Mouse (Mus musculus) liver, embryonic 16.5 days (tissue): ENCODE data around the gene Zmynd19. TPM values are rescaled to one million over a fixed set of nuclear protein-coding genes. Genes with fewer than 3 reads are reported as not detected.

ENCODE experiments used
- ATAC-seq: fragments of 200-750 bp; cut with Nextera tagmentation; 2 replicates; pipeline ENCODE4 v1.8.0; 2017; ENCODE audit warnings: low read depth, mild to moderate bottlenecking, moderate number of reproducible peaks, moderate library complexity
- H3K27ac ChIP-seq: fragments of 300-500 bp; sonication (generic); 2 replicates; pipeline ENCODE4 v1.5.1; 2014; ENCODE audit warnings: mild to moderate bottlenecking, low read length
- H3K27me3 ChIP-seq: fragments of 300-500 bp; sonication (generic); 2 replicates; pipeline ENCODE4 v1.6.1; 2014; ENCODE audit warnings: low read depth, low read length, mixed read lengths; ENCODE audit not compliant: control insufficient read depth, insufficient read depth
- H3K36me3 ChIP-seq: fragments of 300-500 bp; sonication (generic); 2 replicates; pipeline ENCODE4 v1.6.1; 2014; ENCODE audit warnings: mild to moderate bottlenecking; ENCODE audit not compliant: control insufficient read depth, insufficient read depth
- H3K4me1 ChIP-seq: fragments of 300-500 bp; sonication (generic); 2 replicates; pipeline ENCODE4 v1.6.1; 2014; ENCODE audit warnings: low read depth, low read length, mixed read lengths; ENCODE audit not compliant: control insufficient read depth
- H3K4me2 ChIP-seq: fragments of 300-500 bp; sonication (generic); 2 replicates; pipeline ENCODE4 v1.6.1; 2014; ENCODE audit warnings: low read depth, low read length, mixed read lengths
- H3K4me3 ChIP-seq: fragments of 300-500 bp; sonication (generic); 2 replicates; pipeline ENCODE4 v1.5.1; 2014; ENCODE audit warnings: low read depth, mild to moderate bottlenecking, low read length
- H3K9ac ChIP-seq: fragments of 300-500 bp; sonication (generic); 2 replicates; pipeline ENCODE4 v1.6.1; 2014; ENCODE audit warnings: low read depth, low read length
- H3K9me3 ChIP-seq: fragments of 300-500 bp; sonication (generic); replicated peaks from 2 replicates; pipeline ENCODE4 v1.6.1; 2016; ENCODE audit warnings: low read length; ENCODE audit not compliant: control insufficient read depth
- WGBS: fragments of 180-500 bp; shearing (Covaris S2); extraction: QIAGEN DNeasy Blood & Tissue Kit; methylation state at CpG from one replicate; pipeline ENCODE4 v1.1.7; 2014; ENCODE audit not compliant: insufficient replicate concordance; 5-methylcytosine and 5-hydroxymethylcytosine counted together
- polyA plus RNA-seq: library from polyadenylated mRNA; unstranded; fragments of >200 nt; fragmentation: Nextera tagmentation; extraction: Ambion mirVana; gene quantifications from 2 replicates; pipeline ENCODE4 v1.2.1, GENCODE M21; 2015

Gene Zmynd19
- polyA plus RNA-seq = 1.5 and 1.7 TPM in 2 replicates

DNA sequence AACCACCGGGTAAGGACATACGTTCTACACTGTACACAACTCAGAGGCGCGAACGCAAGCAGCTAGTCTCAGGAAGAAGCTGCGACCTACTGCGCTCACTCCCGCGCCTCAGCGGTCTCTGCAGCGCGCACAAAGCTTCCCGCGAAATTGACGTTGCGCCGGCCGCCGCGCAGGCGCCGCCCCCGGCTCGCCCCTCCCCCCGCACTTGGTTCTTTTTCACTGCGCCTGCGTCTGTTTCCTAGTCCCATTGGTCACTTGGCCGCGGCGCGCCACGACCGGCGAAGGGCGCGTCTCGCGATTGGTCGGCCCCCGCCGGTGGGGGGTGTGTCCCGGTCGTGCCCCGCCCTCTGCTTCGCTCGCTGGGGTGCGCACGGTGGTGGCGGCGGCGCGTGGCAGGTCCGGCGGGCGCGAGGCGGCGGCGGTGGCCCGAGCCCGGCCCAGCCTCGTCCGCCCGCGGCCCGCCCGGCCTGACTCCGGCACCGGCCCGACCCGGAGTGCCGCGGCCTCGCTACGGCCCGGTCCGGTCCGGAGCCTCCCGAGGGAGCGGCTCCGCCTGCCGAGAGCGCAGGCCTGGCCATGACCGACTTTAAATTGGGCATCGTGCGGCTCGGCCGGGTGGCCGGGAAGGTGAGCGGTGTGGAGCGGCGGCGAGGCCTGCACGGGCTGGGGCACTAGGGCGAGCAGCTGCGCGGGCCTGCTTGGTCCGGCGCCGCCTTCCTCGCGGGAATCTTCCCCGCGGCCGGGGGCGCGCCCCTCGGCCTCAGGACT is at the start of gene Zmynd19:
Zmynd19 (plus strand) TSS at position 372 of the 768 bp plus-strand sequence.
- Histone ChIP-seq H3K4me3 (peak within 1 kb of the TSS; percentile 91), H3K9ac (peak within 1 kb of the TSS; percentile 89), H3K27ac (peak within 1 kb of the TSS; percentile 79), H3K27me3 (no peaks in the 10 kb centered on the region), H3K9me3 (no peaks in the 10 kb centered on the region), H3K36me3 (peaks cover 13% of the 10 kb centered on the region), H3K4me1 (peaks cover 34% of the 10 kb centered on the region), H3K4me2 (peak within 1 kb of the TSS; percentile 99)
- peak; percentile 99 for ATAC-seq
- WGBS = under 1% methylated on average over 95 of the region's 108 CpGs

DNA sequence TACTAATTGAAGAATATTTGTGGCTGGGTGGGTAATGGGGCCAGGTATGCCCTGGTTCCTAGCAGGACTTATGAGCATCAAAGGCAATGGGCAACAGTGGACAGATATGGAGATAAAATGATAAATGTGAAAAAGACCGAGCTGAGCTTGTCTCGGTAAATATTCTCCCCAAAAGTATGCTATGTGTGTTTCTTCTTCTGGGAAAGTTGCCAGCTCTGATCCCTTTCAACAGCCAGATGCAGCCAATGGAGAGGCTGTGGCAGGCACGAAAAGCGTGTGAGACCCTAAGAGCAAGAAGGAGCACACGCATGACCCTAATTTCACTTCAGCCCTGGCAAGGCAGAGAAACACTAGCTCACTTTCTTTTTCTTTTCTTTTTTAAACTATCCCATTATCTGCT is 48.5 kb upstream of the Zmynd19 start:
- H3K4me2 ChIP-seq = no peak overlapping the region
- no peaks in the 10 kb centered on the region; the same call in 1 of the 2 replicates for H3K4me1 ChIP-seq
- no peak overlapping the region for H3K4me3 ChIP-seq
- 70% methylated on average over 5 of the region's 5 CpGs for WGBS
- H3K9me3 ChIP-seq = no peaks in the 10 kb centered on the region
- no peaks in the 10 kb centered on the region for H3K27me3 ChIP-seq
- no peak for ATAC-seq
- no peak overlapping the region for H3K9ac ChIP-seq
- H3K36me3 ChIP-seq = no peaks in the 10 kb centered on the region
- H3K27ac ChIP-seq = no peak overlapping the region

DNA sequence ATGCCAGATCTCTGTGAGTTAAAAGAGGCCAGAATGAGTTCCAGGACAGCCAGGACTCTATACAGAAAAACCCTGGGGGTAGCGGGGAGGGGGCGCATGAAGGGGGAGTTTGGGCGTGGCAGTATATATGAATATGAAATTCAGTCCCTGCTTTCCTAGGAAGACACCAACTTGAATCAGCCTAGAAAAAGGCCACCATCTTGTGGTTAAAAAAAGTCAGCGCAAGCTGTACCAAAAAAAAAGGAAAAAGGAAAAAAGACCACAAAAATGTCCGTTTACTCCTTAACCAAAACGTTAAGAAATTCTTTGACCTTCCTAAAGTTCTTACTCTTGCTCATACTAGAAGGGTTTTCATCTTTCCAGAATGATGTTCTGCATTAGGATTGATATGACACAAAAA is 46.6 kb upstream of the Zmynd19 start:
- H3K4me3 ChIP-seq = no peak overlapping the region
- ATAC-seq = no peak
- no peak overlapping the region for H3K4me2 ChIP-seq
- no peaks in the 10 kb centered on the region; the same call in 1 of the 2 replicates for H3K4me1 ChIP-seq
- no peak overlapping the region for H3K27ac ChIP-seq
- no peak overlapping the region for H3K9ac ChIP-seq
- H3K36me3 ChIP-seq = no peaks in the 10 kb centered on the region
- 54% methylated on average over 6 of the region's 6 CpGs for WGBS
- H3K27me3 ChIP-seq = no peaks in the 10 kb centered on the region
- H3K9me3 ChIP-seq = no peaks in the 10 kb centered on the region

DNA sequence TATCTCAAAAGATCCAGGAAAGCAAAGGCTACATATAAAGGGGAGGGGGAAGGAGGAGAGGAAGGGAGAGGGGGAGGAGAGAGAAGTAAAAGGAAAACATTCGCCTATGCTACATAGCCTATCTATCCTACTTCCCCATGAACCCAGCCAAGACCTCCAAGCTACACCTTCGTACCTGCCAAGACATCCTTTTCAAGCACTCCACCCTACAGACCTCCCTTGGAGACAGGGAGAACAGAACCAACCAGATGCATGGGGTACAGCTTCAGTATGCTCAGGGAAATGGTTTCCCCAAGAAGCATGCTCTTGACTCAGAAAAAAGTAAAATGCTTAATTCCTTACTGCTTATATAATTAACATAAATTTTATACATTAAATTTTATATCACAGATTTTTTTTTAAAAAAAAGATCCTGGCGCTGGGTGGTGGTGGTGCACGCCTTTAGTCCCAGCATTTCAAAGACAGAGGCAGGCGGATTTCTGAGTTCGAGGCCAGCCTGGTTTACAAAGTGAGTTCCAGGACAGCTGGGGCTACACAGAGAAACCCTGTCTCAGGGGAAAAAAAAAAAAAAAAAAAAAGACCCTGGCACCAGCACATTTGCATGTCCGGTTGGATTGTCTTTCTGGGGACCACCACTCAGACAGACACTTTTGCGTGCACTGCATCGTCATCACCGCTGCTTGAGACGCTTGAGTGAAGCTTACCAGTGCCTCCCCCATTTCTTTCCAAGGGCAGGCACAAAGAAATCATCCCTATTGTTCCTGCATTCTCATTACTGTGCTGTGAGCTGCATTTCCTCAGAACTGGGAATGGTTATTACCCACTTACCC is 44.6 kb upstream of the Zmynd19 start:
- H3K4me1 ChIP-seq = no peaks in the 10 kb centered on the region; the same call in 1 of the 2 replicates
- no peaks in the 10 kb centered on the region for H3K27me3 ChIP-seq
- no peak overlapping the region for H3K9ac ChIP-seq
- no peak overlapping the region for H3K4me3 ChIP-seq
- H3K4me2 ChIP-seq = no peak overlapping the region
- 81% methylated on average over 11 of the region's 11 CpGs for WGBS
- H3K9me3 ChIP-seq = no peaks in the 10 kb centered on the region
- no peak for ATAC-seq
- H3K36me3 ChIP-seq = no peaks in the 10 kb centered on the region
- no peak overlapping the region for H3K27ac ChIP-seq

DNA sequence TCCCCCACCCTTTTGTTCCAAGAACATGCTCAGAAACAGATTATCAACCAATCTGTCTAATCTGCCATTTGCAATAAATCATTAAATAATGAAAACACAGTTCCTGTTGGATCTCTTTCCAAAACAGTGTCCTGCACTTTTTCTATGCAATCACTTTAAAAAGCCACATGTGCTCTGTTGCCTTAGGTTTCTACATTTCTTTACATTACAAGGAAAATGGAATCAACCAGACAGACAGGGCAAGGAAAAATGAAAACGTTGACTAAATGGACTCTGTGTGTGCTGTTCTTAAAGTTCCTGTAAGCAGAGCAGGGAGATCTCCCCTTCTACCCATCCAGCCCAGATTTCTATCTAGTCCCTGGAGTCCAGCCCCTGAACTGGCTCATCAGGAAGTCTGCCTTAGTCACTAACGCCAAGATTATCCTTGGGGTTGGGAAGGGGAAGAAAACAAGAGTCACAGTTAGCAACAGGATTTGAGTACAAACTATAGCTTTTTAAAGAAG is 43.9 kb upstream of the Zmynd19 start:
- no peak for ATAC-seq
- H3K9me3 ChIP-seq = no peaks in the 10 kb centered on the region
- no peak overlapping the region for H3K27ac ChIP-seq
- H3K4me2 ChIP-seq = no peak overlapping the region
- no peak overlapping the region for H3K4me3 ChIP-seq
- H3K27me3 ChIP-seq = no peaks in the 10 kb centered on the region
- no peak overlapping the region for H3K9ac ChIP-seq
- H3K36me3 ChIP-seq = no peaks in the 10 kb centered on the region
- no peaks in the 10 kb centered on the region; the same call in 1 of the 2 replicates for H3K4me1 ChIP-seq
- 27% methylated on average over 2 of the region's 2 CpGs for WGBS

DNA sequence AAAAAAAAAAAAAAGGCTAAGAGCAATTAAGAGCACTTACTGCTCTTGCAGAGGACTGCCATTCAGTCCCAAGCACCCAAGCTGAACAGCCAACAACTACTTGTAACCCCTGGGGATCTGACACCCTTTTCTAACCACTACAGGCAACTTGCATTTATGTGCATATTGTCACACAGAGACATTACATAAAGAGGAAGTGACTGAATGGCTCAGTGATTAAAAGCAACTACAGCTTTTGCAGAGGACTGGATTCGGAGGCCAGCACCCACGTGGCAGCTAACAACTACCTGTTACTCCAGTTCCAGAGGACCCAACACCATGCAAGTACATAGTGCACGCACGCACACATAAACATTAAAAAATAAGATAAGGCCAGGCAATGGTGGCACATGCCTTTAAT is 39.1 kb upstream of the Zmynd19 start:
- no peaks in the 10 kb centered on the region for H3K36me3 ChIP-seq
- no peaks in the 10 kb centered on the region for H3K27me3 ChIP-seq
- WGBS = 49% methylated on average over 4 of the region's 4 CpGs
- H3K9ac ChIP-seq = no peak overlapping the region
- no peak overlapping the region for H3K27ac ChIP-seq
- H3K4me3 ChIP-seq = no peak overlapping the region
- no peak for ATAC-seq
- H3K4me1 ChIP-seq = no peaks in the 10 kb centered on the region
- no peak overlapping the region for H3K4me2 ChIP-seq
- H3K9me3 ChIP-seq = no peaks in the 10 kb centered on the region

DNA sequence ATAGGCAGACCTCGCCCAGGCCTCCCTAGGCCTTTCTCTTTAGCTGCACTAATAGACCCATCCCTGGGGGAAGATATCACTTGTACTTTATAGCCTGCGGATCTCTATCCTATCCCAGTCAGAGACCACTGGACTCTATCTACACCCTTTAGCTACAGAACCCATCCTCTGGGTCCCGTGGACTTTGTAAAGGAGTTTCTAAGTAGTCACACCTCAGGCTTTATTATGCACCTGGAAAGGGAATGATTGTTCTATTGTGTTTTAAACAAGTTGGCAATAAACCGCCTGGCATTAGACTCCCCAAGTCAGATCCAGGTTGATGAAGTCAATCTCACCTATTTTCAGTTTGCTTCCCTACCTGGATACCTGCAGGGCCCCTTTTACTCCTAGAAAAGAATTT is 37.4 kb upstream of the Zmynd19 start:
- no peak for ATAC-seq
- no peaks in the 10 kb centered on the region for H3K9me3 ChIP-seq
- no peak overlapping the region for H3K4me3 ChIP-seq
- 82% methylated on average over 4 of the region's 4 CpGs for WGBS
- peaks cover under 1% of the 10 kb centered on the region; the same call in 1 of the 2 replicates for H3K4me1 ChIP-seq
- no peaks in the 10 kb centered on the region for H3K27me3 ChIP-seq
- H3K27ac ChIP-seq = no peak overlapping the region
- no peaks in the 10 kb centered on the region for H3K36me3 ChIP-seq
- H3K9ac ChIP-seq = no peak overlapping the region
- no peak overlapping the region for H3K4me2 ChIP-seq

DNA sequence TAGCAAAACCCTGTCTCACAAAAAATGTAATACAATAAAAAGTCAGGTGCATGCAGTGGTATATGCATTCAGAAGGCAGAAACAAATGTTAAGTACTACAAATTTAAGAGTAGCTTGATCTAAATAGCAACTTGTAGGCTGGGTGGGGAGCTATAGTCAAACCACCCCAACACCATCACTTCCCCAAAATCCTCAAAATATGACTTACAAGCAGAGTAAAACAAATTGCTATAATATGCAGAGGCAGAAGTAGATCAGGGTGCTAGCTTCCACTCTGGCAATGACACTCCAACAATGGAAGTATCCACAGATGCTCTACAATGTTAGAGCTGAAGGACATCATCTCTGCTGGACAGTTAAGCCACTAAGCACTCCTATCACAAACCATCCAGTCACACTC is 37.0 kb upstream of the Zmynd19 start:
- no peak overlapping the region for H3K4me2 ChIP-seq
- peaks cover 5% of the 10 kb centered on the region for H3K4me1 ChIP-seq
- H3K36me3 ChIP-seq = no peaks in the 10 kb centered on the region
- no peak overlapping the region for H3K9ac ChIP-seq
- no peaks in the 10 kb centered on the region for H3K27me3 ChIP-seq
- no peak overlapping the region for H3K27ac ChIP-seq
- H3K4me3 ChIP-seq = no peak overlapping the region
- no peaks in the 10 kb centered on the region for H3K9me3 ChIP-seq
- ATAC-seq = no peak

DNA sequence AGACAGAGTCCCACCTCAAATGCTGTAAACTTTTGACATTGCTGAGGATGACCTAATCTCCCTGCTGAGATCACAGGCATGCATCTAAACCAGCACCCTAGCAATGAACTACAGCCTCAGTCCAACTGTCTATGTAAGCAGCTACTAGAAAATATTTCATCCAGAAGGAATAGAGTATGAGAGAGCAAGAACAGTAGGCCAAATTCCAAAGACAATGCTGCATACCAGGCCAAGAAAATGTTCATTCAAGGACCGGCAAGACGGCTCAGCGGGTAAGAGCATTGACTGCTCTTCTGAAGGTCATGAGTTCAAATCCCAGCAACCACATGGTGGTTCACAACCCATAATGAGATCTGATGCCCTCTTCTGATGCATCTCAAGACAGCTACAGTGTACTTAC is 34.8 kb upstream of the Zmynd19 start:
- 91% methylated on average over 3 of the region's 3 CpGs for WGBS
- H3K27me3 ChIP-seq = no peaks in the 10 kb centered on the region
- H3K9me3 ChIP-seq = no peaks in the 10 kb centered on the region
- H3K4me3 ChIP-seq = no peak overlapping the region
- H3K27ac ChIP-seq = no peak overlapping the region
- H3K9ac ChIP-seq = no peak overlapping the region
- no peak overlapping the region for H3K4me2 ChIP-seq
- H3K36me3 ChIP-seq = no peaks in the 10 kb centered on the region
- no peak for ATAC-seq
- peaks cover 13% of the 10 kb centered on the region for H3K4me1 ChIP-seq
